In the genomic region with DNA sequence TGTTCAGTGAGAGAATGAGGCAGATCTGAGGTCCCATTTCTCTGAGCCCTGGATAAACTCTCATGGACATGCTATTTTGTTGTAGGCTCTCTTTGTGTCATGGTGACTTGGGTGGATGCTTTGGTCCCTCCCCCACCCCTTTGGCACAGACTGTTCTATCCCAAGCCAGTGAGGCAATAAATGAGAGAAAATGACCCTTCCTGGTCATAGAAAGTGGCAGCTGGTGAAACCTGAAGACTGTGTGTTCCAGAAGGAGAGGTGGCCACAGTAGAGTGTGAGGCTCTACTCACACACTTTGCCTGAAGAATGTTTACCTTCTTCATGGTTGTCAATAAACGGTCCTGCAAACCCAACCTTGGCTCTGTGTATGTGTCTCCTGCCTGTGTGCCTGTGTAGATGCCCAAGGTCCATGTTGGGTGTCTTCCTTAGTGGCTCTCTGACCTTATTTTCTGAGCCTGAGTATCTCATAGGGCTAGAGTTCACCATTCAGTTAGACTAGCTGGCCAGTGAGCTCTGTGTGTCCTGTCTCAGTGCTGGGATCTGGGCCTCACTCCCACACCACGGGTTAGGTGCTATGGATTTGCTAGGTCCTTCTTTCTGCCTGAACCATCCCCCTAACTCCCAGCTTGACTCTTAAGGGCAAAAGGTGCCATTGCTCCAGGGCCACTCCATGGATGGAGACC, we compare ENCODE assay signal across 10 mouse cellular contexts.
DNase-seq lines count a peak whose midpoint lies in the region; ATAC-seq and TF ChIP-seq lines count a peak whose summit lies in the region.
"Had no signal": no experiment of that assay in that cellular context is flagged by ENCODE, and none has a peak within 500 bp of the region (broad histone marks: within the 10 kb centered on the region; RNA-seq: fewer than 3 reads in every experiment).

No protein-coding gene starts in this region.

- peak overlapping the region; percentile 30 for H3K4me3 ChIP-seq in kidney, embryonic 15.5 days (replicated peaks)
- H3K4me3 ChIP-seq in embryonic fibroblast, embryonic 13.5 days (ENCODE audit: insufficient read depth, low read length): no peak overlapping the region
- H3K4me3 ChIP-seq in limb, embryonic 10.5 days: peak overlapping the region; percentile 43
- H3K4me3 ChIP-seq in myocyte: no peak overlapping the region

- H3K4me2 ChIP-seq in kidney, embryonic 15.5 days: peak overlapping the region; percentile 55
- peak overlapping the region; percentile 83 for H3K4me2 ChIP-seq in myocyte (ENCODE audit: low read depth)

- DNase-seq in kidney, postnatal 25 days: no peak
- no peak for DNase-seq in limb, embryonic 10.5 days (ENCODE audit: low spot score)
- DNase-seq in urinary bladder, postnatal 25 days (ENCODE audit: low spot score): no peak
- no peak for DNase-seq in right cerebral cortex, adult 2 months (ENCODE audit: low spot score in 2 of 2)
- no peak for DNase-seq in adipocyte (ENCODE audit: low spot score)
- DNase-seq: thymus, postnatal 14 days had no signal

- no peak for TF ChIP-seq CTCF in embryonic fibroblast, embryonic 13.5 days (IDR thresholded peaks at IDR 0.05; ENCODE audit: borderline replicate concordance, insufficient read depth, low read length)

- no peaks in the 10 kb centered on the region for H3K9me3 ChIP-seq in kidney, embryonic 15.5 days (replicated peaks)
- H3K9me3 ChIP-seq in limb, embryonic 10.5 days (replicated peaks): no peaks in the 10 kb centered on the region

- no peaks in the 10 kb centered on the region for H3K27me3 ChIP-seq in kidney, embryonic 15.5 days
- H3K27me3 ChIP-seq in limb, embryonic 10.5 days (ENCODE audit: low read depth, poor library complexity, severe bottlenecking): no peaks in the 10 kb centered on the region
- H3K27me3 ChIP-seq in myocyte (ENCODE audit: control insufficient read depth, insufficient read depth, insufficient read length): no peaks in the 10 kb centered on the region

- TF ChIP-seq POLR2A in embryonic fibroblast, embryonic 13.5 days (IDR thresholded peaks at IDR 0.05; ENCODE audit: low read depth, low read length): no peak
- TF ChIP-seq POLR2A in myocyte (IDR thresholded peaks at IDR 0.05; ENCODE audit: insufficient read length, low read depth): no peak

- H3K4me1 ChIP-seq in kidney, embryonic 15.5 days: peaks cover 64% of the 10 kb centered on the region
- H3K4me1 ChIP-seq in embryonic fibroblast, embryonic 13.5 days (ENCODE audit: control insufficient read depth, insufficient read depth, low read length): peaks cover 21% of the 10 kb centered on the region
- H3K4me1 ChIP-seq in limb, embryonic 10.5 days: peaks cover 66% of the 10 kb centered on the region

- ATAC-seq in kidney, embryonic 15.5 days (replicated peaks; ENCODE audit: low FRiP score): peak; percentile 65

- peaks cover 97% of the 10 kb centered on the region for H3K79me2 ChIP-seq in myocyte (ENCODE audit: control insufficient read depth, insufficient read depth)

- peak overlapping the region; percentile 26; the same call in 1 of the 2 replicates for H3K9ac ChIP-seq in kidney, embryonic 15.5 days

- 18% methylated on average over 2 of the region's 2 CpGs for WGBS in kidney, embryonic 15.5 days
- WGBS in limb, embryonic 10.5 days: 33% methylated on average over 2 of the region's 2 CpGs

- H3K36me3 ChIP-seq in kidney, embryonic 15.5 days: no peaks in the 10 kb centered on the region
- H3K36me3 ChIP-seq in limb, embryonic 10.5 days: no peaks in the 10 kb centered on the region
- H3K36me3 ChIP-seq in myocyte (ENCODE audit: control insufficient read depth, insufficient read depth): no peaks in the 10 kb centered on the region
- H3K36me3 ChIP-seq: G1E had no signal

- H3ac ChIP-seq in myocyte (ENCODE audit: control insufficient read depth, insufficient read length): no peak overlapping the region

- peak overlapping the region; percentile 95 for H3K27ac ChIP-seq in kidney, embryonic 15.5 days
- peak overlapping the region; percentile 85 for H3K27ac ChIP-seq in embryonic fibroblast, embryonic 13.5 days (ENCODE audit: insufficient read depth, low read length)
- peak overlapping the region; percentile 90 for H3K27ac ChIP-seq in limb, embryonic 10.5 days

TF ChIP-seq in myocyte, 11 proteins besides CTCF, POLR2A, EP300 and RAD21:
- TF ChIP-seq CEBPB (IDR thresholded peaks at IDR 0.05; ENCODE audit: insufficient read depth, poor library complexity, severe bottlenecking): 0 out of 2 replicates have a peak, but pooled peaks have one; percentile 2
- TF ChIP-seq MYOD1 (IDR thresholded peaks at IDR 0.05; ENCODE audit: control insufficient read depth in 1 of 3, insufficient read length in 2 of 3, low read depth in 2 of 3): no peak
- TF ChIP-seq TCF3 (IDR thresholded peaks at IDR 0.05; ENCODE audit: insufficient read length, low read depth): no peak
- no peak for TF ChIP-seq USF1 (IDR thresholded peaks at IDR 0.05; ENCODE audit: low read depth)

Comparison
In these comparisons a context has a peak if more than half of its experiments do, and no peak if none do; other contexts are left out.
1. H3K4me3 ChIP-seq: peak in kidney, embryonic 15.5 days (single experiment) and limb, embryonic 10.5 days (single experiment); none in embryonic fibroblast, embryonic 13.5 days (single experiment) and myocyte (single experiment).
2. Peak in every context shown above with its lines, with median percentiles within 50 percentile points of each other: H3K27ac ChIP-seq.